19 mouse cellular contexts compared by ENCODE assay signal in the genomic region with DNA sequence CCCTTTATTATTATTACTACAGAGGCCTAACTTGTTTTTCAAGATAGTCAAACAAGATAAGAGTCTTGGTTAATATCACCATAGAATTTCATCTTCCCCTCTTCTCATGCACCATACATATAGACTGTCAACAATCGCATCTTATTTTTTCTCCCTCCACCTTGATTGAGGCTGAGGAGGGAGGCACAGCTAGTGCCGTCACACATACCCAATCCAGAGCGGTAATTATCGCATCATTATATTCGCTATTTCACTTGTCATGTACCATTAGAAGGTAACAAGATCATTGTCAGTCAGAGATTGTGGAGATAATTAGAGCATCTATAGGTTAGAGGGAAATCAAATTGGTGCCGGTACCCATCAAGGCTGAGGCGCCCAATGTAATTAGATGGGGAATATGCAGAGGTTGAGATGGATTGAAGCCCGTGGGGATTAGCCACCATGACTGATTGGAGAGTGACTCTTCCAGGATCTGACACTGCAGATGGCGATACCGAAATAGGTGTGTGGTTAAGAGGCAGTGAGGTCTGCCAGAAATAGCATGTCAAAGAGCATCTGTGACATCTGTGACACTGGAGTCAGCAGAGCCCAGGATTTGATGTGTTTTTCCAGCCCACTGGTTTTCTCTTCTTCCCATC.
DNase-seq lines count a peak whose midpoint lies in the region; ATAC-seq and TF ChIP-seq lines count a peak whose summit lies in the region.
"Had no signal": no experiment of that assay in that cellular context is flagged by ENCODE, and none has a peak within 500 bp of the region (broad histone marks: within the 10 kb centered on the region; RNA-seq: fewer than 3 reads in every experiment).

No protein-coding gene starts in this region.

- H3K27me3 ChIP-seq in hindbrain, embryonic 11.5 days (ENCODE audit: control insufficient read depth, insufficient read depth, low read length) = no peaks in the 10 kb centered on the region
- no peaks in the 10 kb centered on the region for H3K27me3 ChIP-seq in hindbrain, embryonic 16.5 days (replicated peaks; ENCODE audit: control insufficient read depth, insufficient read depth, low read length)
- no peaks in the 10 kb centered on the region; the same call in 1 of the 2 replicates for H3K27me3 ChIP-seq in forebrain, embryonic 12.5 days
- H3K27me3 ChIP-seq in hindbrain, postnatal 0 days (ENCODE audit: insufficient read depth, low read length) = no peaks in the 10 kb centered on the region
- H3K27me3 ChIP-seq: heart, embryonic 15.5 days; liver, embryonic 15.5 days had no signal

- 76% methylated on average over 10 of the region's 10 CpGs for WGBS in hindbrain, embryonic 11.5 days
- WGBS in hindbrain, embryonic 16.5 days = 55% methylated on average over 10 of the region's 10 CpGs
- 67% methylated on average over 10 of the region's 10 CpGs for WGBS in forebrain, embryonic 12.5 days
- WGBS in hindbrain, postnatal 0 days = 49% methylated on average over 10 of the region's 10 CpGs

- H3K4me1 ChIP-seq in hindbrain, embryonic 11.5 days (replicated peaks; ENCODE audit: control insufficient read depth, insufficient read depth, low read length) = no peaks in the 10 kb centered on the region
- peaks cover 2% of the 10 kb centered on the region; the same call in 1 of the 2 replicates for H3K4me1 ChIP-seq in hindbrain, embryonic 16.5 days (ENCODE audit: control insufficient read depth, insufficient read depth, low read depth, low read length)
- peaks cover 6% of the 10 kb centered on the region; the same call in 1 of the 2 replicates for H3K4me1 ChIP-seq in forebrain, embryonic 12.5 days
- H3K4me1 ChIP-seq in hindbrain, postnatal 0 days (ENCODE audit: insufficient read depth, low read length) = no peaks in the 10 kb centered on the region
- H3K4me1 ChIP-seq: heart, embryonic 15.5 days; liver, embryonic 15.5 days had no signal

- DNase-seq in hindbrain, embryonic 11.5 days (ENCODE audit: low spot score) = no peak
- peak; percentile 64 for DNase-seq in hindbrain, postnatal 0 days (ENCODE audit: low spot score)
- peak; percentile 17 for DNase-seq in retina, embryonic 14.5 days (ENCODE audit: low spot score)
- no peak for DNase-seq in lung, adult 18-20 months
- DNase-seq: adrenal gland, adult 2 months; B cell, adult 2 months; cerebellum, adult 8-10 months; embryo, embryonic 11 days; heart, adult 11 months; kidney, adult 9 months; kidney, postnatal 4 days; lung, postnatal 36 days; right cerebral cortex, postnatal 25 days; thymus, postnatal 4 days had no signal

- H3K4me3 ChIP-seq in hindbrain, embryonic 11.5 days (ENCODE audit: low read depth, low read length) = no peak overlapping the region
- no peak overlapping the region for H3K4me3 ChIP-seq in hindbrain, embryonic 16.5 days (ENCODE audit: low read length)
- no peak overlapping the region for H3K4me3 ChIP-seq in forebrain, embryonic 12.5 days (replicated peaks)
- no peak overlapping the region for H3K4me3 ChIP-seq in hindbrain, postnatal 0 days (ENCODE audit: low read length)
- H3K4me3 ChIP-seq: heart, embryonic 15.5 days; liver, embryonic 15.5 days had no signal

- no peak overlapping the region for H3K9ac ChIP-seq in hindbrain, embryonic 11.5 days (ENCODE audit: low read depth, low read length)
- no peak overlapping the region for H3K9ac ChIP-seq in hindbrain, embryonic 16.5 days (ENCODE audit: low read depth, low read length)
- no peak overlapping the region for H3K9ac ChIP-seq in forebrain, embryonic 12.5 days
- no peak overlapping the region for H3K9ac ChIP-seq in hindbrain, postnatal 0 days (replicated peaks; ENCODE audit: low read length)
- H3K9ac ChIP-seq: heart, embryonic 15.5 days; liver, embryonic 15.5 days had no signal

- ATAC-seq in hindbrain, embryonic 11.5 days (ENCODE audit: low FRiP score) = peak; percentile 65; the same call in 1 of the 2 replicates
- no peak for ATAC-seq in hindbrain, embryonic 16.5 days
- peak; percentile 81 for ATAC-seq in forebrain, embryonic 12.5 days (ENCODE audit: low FRiP score)
- ATAC-seq in hindbrain, postnatal 0 days = peak; percentile 50
- no peak for ATAC-seq in erythroblast, adult 5-6 weeks (replicated peaks; ENCODE audit: low FRiP score, poor library complexity, severe bottlenecking)

- H3K4me2 ChIP-seq in hindbrain, embryonic 11.5 days (replicated peaks; ENCODE audit: low read depth, low read length) = no peak overlapping the region
- no peak overlapping the region for H3K4me2 ChIP-seq in hindbrain, embryonic 16.5 days (ENCODE audit: low read length)
- no peak overlapping the region for H3K4me2 ChIP-seq in forebrain, embryonic 12.5 days
- H3K4me2 ChIP-seq in hindbrain, postnatal 0 days (ENCODE audit: low read depth, low read length) = no peak overlapping the region
- H3K4me2 ChIP-seq: heart, embryonic 15.5 days; liver, embryonic 15.5 days had no signal

- no peaks in the 10 kb centered on the region for H3K9me3 ChIP-seq in hindbrain, embryonic 11.5 days (ENCODE audit: control insufficient read depth, low read length)
- H3K9me3 ChIP-seq in hindbrain, embryonic 16.5 days (ENCODE audit: control insufficient read depth, low read length) = no peaks in the 10 kb centered on the region; the same call in 1 of the 2 replicates
- H3K9me3 ChIP-seq in forebrain, embryonic 12.5 days = no peaks in the 10 kb centered on the region
- no peaks in the 10 kb centered on the region for H3K9me3 ChIP-seq in hindbrain, postnatal 0 days (ENCODE audit: low read length)
- H3K9me3 ChIP-seq: heart, embryonic 15.5 days; liver, embryonic 15.5 days had no signal

- H3K36me3 ChIP-seq in hindbrain, embryonic 11.5 days (ENCODE audit: control insufficient read depth, insufficient read depth, low read length) = peaks cover 11% of the 10 kb centered on the region
- H3K36me3 ChIP-seq in hindbrain, embryonic 16.5 days (ENCODE audit: control insufficient read depth, insufficient read depth, low read length) = peaks cover 21% of the 10 kb centered on the region
- H3K36me3 ChIP-seq in forebrain, embryonic 12.5 days (replicated peaks) = peaks cover 35% of the 10 kb centered on the region
- peaks cover 26% of the 10 kb centered on the region; the same call in 1 of the 2 replicates for H3K36me3 ChIP-seq in hindbrain, postnatal 0 days (ENCODE audit: insufficient read depth, low read length)

- H3K27ac ChIP-seq in hindbrain, embryonic 11.5 days (ENCODE audit: low read depth, low read length) = no peak overlapping the region
- no peak overlapping the region; the same call in 1 of the 2 replicates for H3K27ac ChIP-seq in hindbrain, embryonic 16.5 days (ENCODE audit: low read depth, low read length)
- 0 out of 2 replicates have a peak overlapping the region, but pooled peaks have one; percentile 71 for H3K27ac ChIP-seq in forebrain, embryonic 12.5 days
- H3K27ac ChIP-seq in hindbrain, postnatal 0 days = peak overlapping the region; percentile 11; the same call in 1 of the 2 replicates
- H3K27ac ChIP-seq: heart, embryonic 15.5 days; liver, embryonic 15.5 days had no signal

- no peak for TF ChIP-seq CTCF in hindbrain, postnatal 0 days (IDR thresholded peaks at IDR 0.05; ENCODE audit: low read depth)

Comparison
In these comparisons a context has a peak if more than half of its experiments do, and no peak if none do; other contexts are left out.
1. ATAC-seq: peak in hindbrain, embryonic 11.5 days (single experiment), forebrain, embryonic 12.5 days (single experiment) and hindbrain, postnatal 0 days (single experiment); none in hindbrain, embryonic 16.5 days (single experiment) and erythroblast, adult 5-6 weeks (single experiment).
2. DNase-seq: peak in hindbrain, postnatal 0 days (single experiment) and retina, embryonic 14.5 days (single experiment); none in hindbrain, embryonic 11.5 days (single experiment) and lung, adult 18-20 months (0 of 2).
3. H3K27ac ChIP-seq: peak in forebrain, embryonic 12.5 days (single experiment) and hindbrain, postnatal 0 days (single experiment); none in hindbrain, embryonic 11.5 days (single experiment) and hindbrain, embryonic 16.5 days (single experiment).